Mouse (Mus musculus): ENCODE measurements at regions not wholly inside any gene's neighbourhood (a gene's known extent, or its start where the extent isn't known, plus 50 kb on each side); places are given as distances from the start of the nearest gene placed in this dataset.

GRCm38 (mm10) chr2:173873048-173873447 lies 135.7 kb downstream of the Vapb start:
- no peak for TF ChIP-seq MYC (IDR thresholded peaks at IDR 0.05; ENCODE audit: low read depth, low read length)
- no peak for TF ChIP-seq ZC3H11A (IDR thresholded peaks at IDR 0.05; ENCODE audit: low read depth, low read length)
- H3K4me1 ChIP-seq (ENCODE audit: control insufficient read depth in 1 of 2, insufficient read depth in 2 of 2): no peaks in the 10 kb centered on the region
- H3K4me3 ChIP-seq (replicated peaks in 1 of 3; ENCODE audit: low read depth in 2 of 3, low read length in 2 of 3, poor library complexity in 1 of 3): no peak overlapping the region
- peaks cover 23% of the 10 kb centered on the region for H3K27me3 ChIP-seq (replicated peaks)
- in situ Hi-C loops (cut with MboI; ENCODE audit: low pct_ligation_motif_present, low pct_unique_long_range_greater_than_20kb, low sequenced_read_pairs): no loop called here
- dilution Hi-C loops (cut with MboI; ENCODE audit: extremely low pct_ligation_motif_present, extremely low pct_unique_long_range_greater_than_20kb, low sequenced_read_pairs): no loop called here
- H3K9me3 ChIP-seq (replicated peaks; ENCODE audit: low read length): no peaks in the 10 kb centered on the region
- no peak for DNase-seq (ENCODE audit: extremely low read depth)
- no peaks in the 10 kb centered on the region for H3K79me2 ChIP-seq (replicated peaks; ENCODE audit: control insufficient read depth, extremely low read depth, insufficient read depth, poor library complexity, severe bottlenecking)
- no peak overlapping the region for H3K9ac ChIP-seq (ENCODE audit: insufficient read depth, low read depth)
- no peaks in the 10 kb centered on the region for H3K36me3 ChIP-seq (replicated peaks in 1 of 2; ENCODE audit: control insufficient read depth in 1 of 2, insufficient read depth in 1 of 2, low read length in 1 of 2)
- H3K4me2 ChIP-seq (ENCODE audit: insufficient read depth, low read depth, poor library complexity, severe bottlenecking): no peak overlapping the region
- H3K27ac ChIP-seq (ENCODE audit: insufficient read depth, low read depth): no peak overlapping the region
